Mouse (Mus musculus): Measurements from ENCODE around the gene BC035947. TPM values are rescaled to one million over a fixed set of nuclear protein-coding genes. Genes with fewer than 3 reads are reported as not detected.
A peak's percentile ranks its signal among the peaks of the same experiment; 100 is the strongest.

Gene BC035947
- total and polyA plus RNA-seq, 3 experiments, result not detected

- no peak overlapping the region for H3K9ac ChIP-seq (ENCODE audit: insufficient read depth, low read depth)
- dilution Hi-C loops (cut with MboI; ENCODE audit: extremely low pct_ligation_motif_present, extremely low pct_unique_long_range_greater_than_20kb, low sequenced_read_pairs), result no loop called here
- DNase-seq (ENCODE audit: extremely low read depth), result no peak
- H3K36me3 ChIP-seq (replicated peaks in 1 of 2; ENCODE audit: control insufficient read depth in 1 of 2, insufficient read depth in 1 of 2, low read length in 1 of 2), result no peaks in the 10 kb centered on the region
- H3K27ac ChIP-seq (ENCODE audit: insufficient read depth, low read depth), result no peak overlapping the region
- no peaks in the 10 kb centered on the region for H3K4me1 ChIP-seq (ENCODE audit: control insufficient read depth in 1 of 2, insufficient read depth in 2 of 2)
- in situ Hi-C loops (cut with MboI; ENCODE audit: low pct_ligation_motif_present, low pct_unique_long_range_greater_than_20kb, low sequenced_read_pairs), result loop anchor here (5.0 to 25.0 kb wide), 2 partner anchors 155 to 1105 kb away; no protein-coding TSS in a partner anchor
- H3K4me3 ChIP-seq (replicated peaks in 1 of 3; ENCODE audit: low read depth in 2 of 3, low read length in 2 of 3, poor library complexity in 1 of 3), result no peak overlapping the region
- TF ChIP-seq MAFK (IDR thresholded peaks at IDR 0.05; ENCODE audit: insufficient replicate concordance, low read length), result no peak
- no peak for TF ChIP-seq ETS1 (conservative IDR thresholded peaks at IDR 0.05; ENCODE audit: low read depth, low read length)
- no peak for TF ChIP-seq MAZ (IDR thresholded peaks at IDR 0.05; ENCODE audit: low read depth, low read length)
- no peak for TF ChIP-seq SMC3 (IDR thresholded peaks at IDR 0.05; ENCODE audit: low read depth, low read length)
- TF ChIP-seq POLR2A (IDR thresholded peaks at IDR 0.05; ENCODE audit: low read depth, low read length), result no peak
- TF ChIP-seq CTCF (conservative IDR thresholded peaks at IDR 0.05 in 1 of 2, IDR thresholded peaks at IDR 0.05 in 1 of 2; ENCODE audit: low read depth in 2 of 2, low read length in 2 of 2), result no peak
- TF ChIP-seq MAX (IDR thresholded peaks at IDR 0.05; ENCODE audit: low read length), result no peak
- no peak for TF ChIP-seq JUND (conservative IDR thresholded peaks at IDR 0.05; ENCODE audit: low read depth, low read length)
- no peak for TF ChIP-seq CHD1 (IDR thresholded peaks at IDR 0.05; ENCODE audit: low read depth, low read length)
- no peak overlapping the region for H3K4me2 ChIP-seq (ENCODE audit: insufficient read depth, low read depth, poor library complexity, severe bottlenecking)
- H3K79me2 ChIP-seq (replicated peaks; ENCODE audit: control insufficient read depth, extremely low read depth, insufficient read depth, poor library complexity, severe bottlenecking), result no peaks in the 10 kb centered on the region
- no peaks in the 10 kb centered on the region for H3K9me3 ChIP-seq (replicated peaks; ENCODE audit: low read length)
- H3K27me3 ChIP-seq (replicated peaks), result no peaks in the 10 kb centered on the region
Measured at GRCm38 (mm10) chr1:78532184-78532800, 20.3 kb upstream of the BC035947 start.

DNA sequence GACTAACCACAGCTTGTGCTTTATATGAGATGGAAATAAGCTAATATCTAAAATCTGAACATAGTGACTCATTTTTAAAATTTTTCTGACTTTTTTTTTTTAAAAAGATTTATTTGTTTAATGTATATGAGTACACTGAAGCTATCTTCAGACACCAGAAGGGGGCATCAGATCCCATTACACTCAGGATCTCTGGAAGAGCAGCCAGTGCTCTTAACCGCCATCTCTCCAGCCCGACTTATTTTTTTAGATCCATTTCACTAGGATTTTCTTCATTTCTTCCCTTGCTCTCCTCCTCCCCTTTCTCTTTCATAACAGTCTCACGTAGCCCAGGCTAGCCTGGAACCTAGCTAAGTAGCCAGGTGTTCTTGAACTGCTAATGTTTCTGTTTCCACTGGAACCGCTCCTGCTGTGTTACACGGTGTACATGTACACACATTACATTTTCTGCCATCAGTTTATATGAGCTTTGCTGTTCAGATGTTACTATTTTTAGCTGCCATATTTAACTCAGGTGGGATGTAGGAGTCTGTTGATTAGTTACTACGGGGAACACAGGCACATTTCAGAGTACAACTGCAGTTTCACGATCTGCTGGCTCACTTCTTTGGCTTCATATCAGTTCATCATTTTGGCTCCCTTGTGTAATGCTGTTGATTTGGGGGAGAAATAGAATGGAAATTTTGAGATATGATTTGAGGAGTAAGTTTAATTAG, 18.7 kb upstream of the BC035947 start:
- Histone ChIP-seq H3K4me3 (replicated peaks in 1 of 3; ENCODE audit: low read depth in 2 of 3, low read length in 2 of 3, poor library complexity in 1 of 3) (no peak overlapping the region), H3K9ac (ENCODE audit: insufficient read depth, low read depth) (no peak overlapping the region), H3K79me2 (replicated peaks; ENCODE audit: control insufficient read depth, extremely low read depth, insufficient read depth, poor library complexity, severe bottlenecking) (no peaks in the 10 kb centered on the region), H3K4me1 (ENCODE audit: control insufficient read depth in 1 of 2, insufficient read depth in 2 of 2) (no peaks in the 10 kb centered on the region), H3K4me2 (ENCODE audit: insufficient read depth, low read depth, poor library complexity, severe bottlenecking) (no peak overlapping the region), H3K36me3 (replicated peaks in 1 of 2; ENCODE audit: control insufficient read depth in 1 of 2, insufficient read depth in 1 of 2, low read length in 1 of 2) (no peaks in the 10 kb centered on the region), H3K27ac (ENCODE audit: insufficient read depth, low read depth) (no peak overlapping the region), H3K27me3 (replicated peaks) (no peaks in the 10 kb centered on the region), H3K9me3 (replicated peaks; ENCODE audit: low read length) (no peaks in the 10 kb centered on the region)
- DNase-seq (ENCODE audit: extremely low read depth), result peak; percentile 5
- TF ChIP-seq CTCF (conservative IDR thresholded peaks at IDR 0.05 in 1 of 2, IDR thresholded peaks at IDR 0.05 in 1 of 2; ENCODE audit: low read depth in 2 of 2, low read length in 2 of 2), result peak in 1 of 2 experiments; percentile 22; a peak in 2 of 4 replicates
- no peak for TF ChIP-seq NRF1 (IDR thresholded peaks at IDR 0.05; ENCODE audit: low read depth, low read length)
- dilution Hi-C loops (cut with MboI; ENCODE audit: extremely low pct_ligation_motif_present, extremely low pct_unique_long_range_greater_than_20kb, low sequenced_read_pairs), result no loop called here
- in situ Hi-C loops (cut with MboI; ENCODE audit: low pct_ligation_motif_present, low pct_unique_long_range_greater_than_20kb, low sequenced_read_pairs), result loop anchor here (5.0 to 25.0 kb wide), 2 partner anchors 157 to 1107 kb away; no protein-coding TSS in a partner anchor

GRCm38 (mm10) chr1:78529011-78529410, 17.1 kb upstream of the BC035947 start:
- H3K4me2 ChIP-seq (ENCODE audit: insufficient read depth, low read depth, poor library complexity, severe bottlenecking), result no peak overlapping the region
- H3K79me2 ChIP-seq (replicated peaks; ENCODE audit: control insufficient read depth, extremely low read depth, insufficient read depth, poor library complexity, severe bottlenecking), result no peaks in the 10 kb centered on the region
- no peaks in the 10 kb centered on the region for H3K9me3 ChIP-seq (replicated peaks; ENCODE audit: low read length)
- in situ Hi-C loops (cut with MboI; ENCODE audit: low pct_ligation_motif_present, low pct_unique_long_range_greater_than_20kb, low sequenced_read_pairs) (loop anchor here (25.0 kb wide), 1 partner anchor 1108 kb away; no protein-coding TSS in a partner anchor), dilution Hi-C loops (cut with MboI; ENCODE audit: extremely low pct_ligation_motif_present, extremely low pct_unique_long_range_greater_than_20kb, low sequenced_read_pairs) (no loop called here)
- H3K27me3 ChIP-seq (replicated peaks), result no peaks in the 10 kb centered on the region
- no peak overlapping the region for H3K4me3 ChIP-seq (replicated peaks in 1 of 3; ENCODE audit: low read depth in 2 of 3, low read length in 2 of 3, poor library complexity in 1 of 3)
- H3K27ac ChIP-seq (ENCODE audit: insufficient read depth, low read depth), result no peak overlapping the region
- H3K36me3 ChIP-seq (replicated peaks in 1 of 2; ENCODE audit: control insufficient read depth in 1 of 2, insufficient read depth in 1 of 2, low read length in 1 of 2), result no peaks in the 10 kb centered on the region
- no peak for DNase-seq (ENCODE audit: extremely low read depth)
- H3K9ac ChIP-seq (ENCODE audit: insufficient read depth, low read depth), result no peak overlapping the region
- no peaks in the 10 kb centered on the region for H3K4me1 ChIP-seq (ENCODE audit: control insufficient read depth in 1 of 2, insufficient read depth in 2 of 2)
- TF ChIP-seq ZMIZ1 (IDR thresholded peaks at IDR 0.05; ENCODE audit: low read depth, low read length) (no peak), CHD2 (IDR thresholded peaks at IDR 0.05; ENCODE audit: low read length) (no peak), MEF2A (IDR thresholded peaks at IDR 0.05; ENCODE audit: borderline replicate concordance, low read depth, low read length) (no peak), KAT2A (IDR thresholded peaks at IDR 0.05; ENCODE audit: insufficient replicate concordance, low read length) (no peak), JUN (IDR thresholded peaks at IDR 0.05; ENCODE audit: insufficient read depth, low read depth, low read length) (no peak), BHLHE40 (IDR thresholded peaks at IDR 0.05; ENCODE audit: low read depth, low read length) (no peak), TCF12 (IDR thresholded peaks at IDR 0.05; ENCODE audit: low read depth, low read length) (no peak), USF1 (IDR thresholded peaks at IDR 0.05; ENCODE audit: low read depth, low read length) (no peak), ZKSCAN1 (IDR thresholded peaks at IDR 0.05; ENCODE audit: borderline replicate concordance, low read depth, low read length) (no peak), GABPA (IDR thresholded peaks at IDR 0.05; ENCODE audit: insufficient replicate concordance, low read depth, low read length) (no peak), MAZ (IDR thresholded peaks at IDR 0.05; ENCODE audit: low read depth, low read length) (no peak), ZC3H11A (IDR thresholded peaks at IDR 0.05; ENCODE audit: low read depth, low read length) (no peak), EP300 (IDR thresholded peaks at IDR 0.05; ENCODE audit: low read length) (no peak), PAX5 (IDR thresholded peaks at IDR 0.05; ENCODE audit: low read length) (no peak), HCFC1 (IDR thresholded peaks at IDR 0.05; ENCODE audit: low read depth, low read length) (no peak), CTCF (conservative IDR thresholded peaks at IDR 0.05 in 1 of 2, IDR thresholded peaks at IDR 0.05 in 1 of 2; ENCODE audit: low read depth in 2 of 2, low read length in 2 of 2) (no peak)

Measured in CH12.LX (cell line).